Mouse (Mus musculus): ENCODE measurements around the gene D1Pas1. TPM values are rescaled to one million over a fixed set of nuclear protein-coding genes. Genes with fewer than 3 reads are reported as not detected.

Gene D1Pas1
- polyA plus RNA-seq, 1 experiment: 2.5 TPM

GRCm38 (mm10) chr1:186988822-186989221 is 21.6 kb downstream of the D1Pas1 start:
- no peak overlapping the region for H3K4me3 ChIP-seq (ENCODE audit: low read depth, low read length)
- H3K27ac ChIP-seq (ENCODE audit: insufficient read depth, low read length): no peak overlapping the region
- no peaks in the 10 kb centered on the region for H3K9me3 ChIP-seq (replicated peaks; ENCODE audit: control insufficient read depth, insufficient read depth, low read length, poor library complexity, severe bottlenecking)
- no peak for TF ChIP-seq POLR2A (IDR thresholded peaks at IDR 0.05; ENCODE audit: insufficient read depth, low read length)
- TF ChIP-seq CTCF (IDR thresholded peaks at IDR 0.05; ENCODE audit: low read depth, low read length): no peak
- TF ChIP-seq EP300 (IDR thresholded peaks at IDR 0.05; ENCODE audit: insufficient read depth, low read depth, low read length): no peak
- no peak overlapping the region for H3K9ac ChIP-seq (ENCODE audit: low read depth, poor library complexity, severe bottlenecking)
- no peaks in the 10 kb centered on the region for H3K27me3 ChIP-seq (ENCODE audit: control insufficient read depth, insufficient read depth, low read length, poor library complexity, severe bottlenecking)
- no peaks in the 10 kb centered on the region for H3K36me3 ChIP-seq (ENCODE audit: control insufficient read depth, insufficient read depth, low read length, poor library complexity, severe bottlenecking)
- H3K4me1 ChIP-seq (ENCODE audit: control insufficient read depth, insufficient read depth, low read length): no peaks in the 10 kb centered on the region

GRCm38 (mm10) chr1:186991473-186991872 is 24.3 kb downstream of the D1Pas1 start:
- TF ChIP-seq EP300 (IDR thresholded peaks at IDR 0.05; ENCODE audit: insufficient read depth, low read depth, low read length) (no peak), CTCF (IDR thresholded peaks at IDR 0.05; ENCODE audit: low read depth, low read length) (no peak), POLR2A (IDR thresholded peaks at IDR 0.05; ENCODE audit: insufficient read depth, low read length) (no peak)
- no peaks in the 10 kb centered on the region for H3K9me3 ChIP-seq (replicated peaks; ENCODE audit: control insufficient read depth, insufficient read depth, low read length, poor library complexity, severe bottlenecking)
- no peak overlapping the region for H3K27ac ChIP-seq (ENCODE audit: insufficient read depth, low read length)
- H3K9ac ChIP-seq (ENCODE audit: low read depth, poor library complexity, severe bottlenecking): no peak overlapping the region
- H3K4me3 ChIP-seq (ENCODE audit: low read depth, low read length): no peak overlapping the region
- H3K27me3 ChIP-seq (ENCODE audit: control insufficient read depth, insufficient read depth, low read length, poor library complexity, severe bottlenecking): no peaks in the 10 kb centered on the region
- no peaks in the 10 kb centered on the region for H3K4me1 ChIP-seq (ENCODE audit: control insufficient read depth, insufficient read depth, low read length)
- H3K36me3 ChIP-seq (ENCODE audit: control insufficient read depth, insufficient read depth, low read length, poor library complexity, severe bottlenecking): no peaks in the 10 kb centered on the region

GRCm38 (mm10) chr1:186992113-186992512 is 24.9 kb downstream of the D1Pas1 start:
- H3K4me1 ChIP-seq (ENCODE audit: control insufficient read depth, insufficient read depth, low read length): no peaks in the 10 kb centered on the region
- no peak for TF ChIP-seq CTCF (IDR thresholded peaks at IDR 0.05; ENCODE audit: low read depth, low read length)
- no peak for TF ChIP-seq EP300 (IDR thresholded peaks at IDR 0.05; ENCODE audit: insufficient read depth, low read depth, low read length)
- TF ChIP-seq POLR2A (IDR thresholded peaks at IDR 0.05; ENCODE audit: insufficient read depth, low read length): no peak
- H3K27ac ChIP-seq (ENCODE audit: insufficient read depth, low read length): no peak overlapping the region
- H3K4me3 ChIP-seq (ENCODE audit: low read depth, low read length): no peak overlapping the region
- no peaks in the 10 kb centered on the region for H3K9me3 ChIP-seq (replicated peaks; ENCODE audit: control insufficient read depth, insufficient read depth, low read length, poor library complexity, severe bottlenecking)
- no peak overlapping the region for H3K9ac ChIP-seq (ENCODE audit: low read depth, poor library complexity, severe bottlenecking)
- no peaks in the 10 kb centered on the region for H3K36me3 ChIP-seq (ENCODE audit: control insufficient read depth, insufficient read depth, low read length, poor library complexity, severe bottlenecking)
- H3K27me3 ChIP-seq (ENCODE audit: control insufficient read depth, insufficient read depth, low read length, poor library complexity, severe bottlenecking): no peaks in the 10 kb centered on the region

GRCm38 (mm10) chr1:186997596-186998304 is 30.5 kb downstream of the D1Pas1 start:
- no peaks in the 10 kb centered on the region for H3K9me3 ChIP-seq (replicated peaks; ENCODE audit: control insufficient read depth, insufficient read depth, low read length, poor library complexity, severe bottlenecking)
- no peak overlapping the region for H3K27ac ChIP-seq (ENCODE audit: insufficient read depth, low read length)
- no peaks in the 10 kb centered on the region for H3K36me3 ChIP-seq (ENCODE audit: control insufficient read depth, insufficient read depth, low read length, poor library complexity, severe bottlenecking)
- no peak overlapping the region for H3K9ac ChIP-seq (ENCODE audit: low read depth, poor library complexity, severe bottlenecking)
- no peak overlapping the region for H3K4me3 ChIP-seq (ENCODE audit: low read depth, low read length)
- no peaks in the 10 kb centered on the region for H3K27me3 ChIP-seq (ENCODE audit: control insufficient read depth, insufficient read depth, low read length, poor library complexity, severe bottlenecking)
- H3K4me1 ChIP-seq (ENCODE audit: control insufficient read depth, insufficient read depth, low read length): no peaks in the 10 kb centered on the region
- TF ChIP-seq CTCF (IDR thresholded peaks at IDR 0.05; ENCODE audit: low read depth, low read length) (no peak), POLR2A (IDR thresholded peaks at IDR 0.05; ENCODE audit: insufficient read depth, low read length) (no peak), EP300 (IDR thresholded peaks at IDR 0.05; ENCODE audit: insufficient read depth, low read depth, low read length) (no peak)

- H3K4me1 ChIP-seq (ENCODE audit: control insufficient read depth, insufficient read depth, low read length): no peaks in the 10 kb centered on the region
- H3K27me3 ChIP-seq (ENCODE audit: control insufficient read depth, insufficient read depth, low read length, poor library complexity, severe bottlenecking): no peaks in the 10 kb centered on the region
- no peak overlapping the region for H3K27ac ChIP-seq (ENCODE audit: insufficient read depth, low read length)
- no peaks in the 10 kb centered on the region for H3K9me3 ChIP-seq (replicated peaks; ENCODE audit: control insufficient read depth, insufficient read depth, low read length, poor library complexity, severe bottlenecking)
- no peak overlapping the region for H3K4me3 ChIP-seq (ENCODE audit: low read depth, low read length)
- H3K36me3 ChIP-seq (ENCODE audit: control insufficient read depth, insufficient read depth, low read length, poor library complexity, severe bottlenecking): no peaks in the 10 kb centered on the region
- no peak for TF ChIP-seq CTCF (IDR thresholded peaks at IDR 0.05; ENCODE audit: low read depth, low read length)
- H3K9ac ChIP-seq (ENCODE audit: low read depth, poor library complexity, severe bottlenecking): no peak overlapping the region
Observed at GRCm38 (mm10) chr1:187003441-187003861, 36.2 kb downstream of the D1Pas1 start.

GRCm38 (mm10) chr1:187004306-187004705 is 37.1 kb downstream of the D1Pas1 start:
- H3K9ac ChIP-seq (ENCODE audit: low read depth, poor library complexity, severe bottlenecking): no peak overlapping the region
- no peak for TF ChIP-seq EP300 (IDR thresholded peaks at IDR 0.05; ENCODE audit: insufficient read depth, low read depth, low read length)
- TF ChIP-seq CTCF (IDR thresholded peaks at IDR 0.05; ENCODE audit: low read depth, low read length): no peak
- no peak for TF ChIP-seq POLR2A (IDR thresholded peaks at IDR 0.05; ENCODE audit: insufficient read depth, low read length)

More at GRCm38 (mm10) chr1:187004306-187004705, 37.1 kb downstream of the D1Pas1 start:
- no peaks in the 10 kb centered on the region for H3K9me3 ChIP-seq (replicated peaks; ENCODE audit: control insufficient read depth, insufficient read depth, low read length, poor library complexity, severe bottlenecking)
- no peaks in the 10 kb centered on the region for H3K4me1 ChIP-seq (ENCODE audit: control insufficient read depth, insufficient read depth, low read length)
- H3K4me3 ChIP-seq (ENCODE audit: low read depth, low read length): no peak overlapping the region
- H3K36me3 ChIP-seq (ENCODE audit: control insufficient read depth, insufficient read depth, low read length, poor library complexity, severe bottlenecking): no peaks in the 10 kb centered on the region
- H3K27me3 ChIP-seq (ENCODE audit: control insufficient read depth, insufficient read depth, low read length, poor library complexity, severe bottlenecking): no peaks in the 10 kb centered on the region
- H3K27ac ChIP-seq (ENCODE audit: insufficient read depth, low read length): no peak overlapping the region

Measured in ES-Bruce4 (cell line).